ENCODE assay signal across 8 mouse cellular contexts in the genomic region with DNA sequence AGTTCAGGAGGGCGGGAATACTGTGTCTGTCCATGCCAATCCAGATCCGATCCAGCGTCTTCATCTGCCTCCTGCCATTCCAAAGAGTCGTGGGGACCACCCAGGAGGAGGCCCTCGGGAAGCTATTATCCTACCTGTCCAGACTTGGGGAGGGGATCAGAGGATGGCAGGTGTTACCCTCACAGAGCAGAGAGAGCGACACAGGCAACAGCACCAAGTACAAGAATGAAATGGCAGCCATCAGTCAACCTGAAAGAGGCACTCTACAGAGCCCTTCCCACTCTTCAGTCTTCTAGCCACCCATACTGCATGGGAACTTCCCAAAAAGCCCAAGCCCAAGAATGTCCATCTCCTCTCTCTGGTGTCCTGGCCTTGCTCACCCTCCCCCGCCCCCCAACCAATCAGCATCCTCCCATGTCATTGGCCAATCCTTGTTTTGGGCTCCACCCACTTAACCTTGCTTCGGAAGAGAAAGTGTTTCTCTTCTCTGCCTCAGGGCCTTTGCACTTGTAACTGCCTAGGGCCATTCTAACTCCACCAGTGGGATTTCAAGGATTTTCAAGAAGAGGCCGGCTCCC. TPM values are rescaled to one million over a fixed set of nuclear protein-coding genes. Genes with fewer than 3 reads are reported as not detected.
DNase-seq lines count a peak whose midpoint lies in the region; ATAC-seq and TF ChIP-seq lines count a peak whose summit lies in the region.

No protein-coding gene starts in this region.

- no peak for TF ChIP-seq CTCF in liver, adult 2 months (IDR thresholded peaks at IDR 0.05; ENCODE audit: low read depth, low read length)

- peak overlapping the region; percentile 83 for H3K4me2 ChIP-seq in lung, embryonic 16.5 days (ENCODE audit: low read depth, low read length)
- peak overlapping the region; percentile 66 for H3K4me2 ChIP-seq in stomach, embryonic 14.5 days (replicated peaks; ENCODE audit: low read depth, low read length)

- peak; percentile 15; the same call in 1 of the 2 replicates for ATAC-seq in lung, embryonic 16.5 days (ENCODE audit: low read depth)
- ATAC-seq in stomach, embryonic 14.5 days (ENCODE audit: insufficient number of reproducible peaks, insufficient read depth, low FRiP score, low read depth), result peak; percentile 15; the same call in 1 of the 2 replicates

- WGBS in lung, embryonic 16.5 days, result 20% methylated on average over 9 of the region's 9 CpGs
- 22% methylated on average over 9 of the region's 9 CpGs for whole genome bisulfite sequencing in liver, adult 2 months
- 18% methylated on average over 9 of the region's 9 CpGs for WGBS in stomach, embryonic 14.5 days

- no peak overlapping the region for H3K27ac ChIP-seq in lung, embryonic 16.5 days (ENCODE audit: low read length)
- no peak overlapping the region; the same call in 1 of the 2 replicates for H3K27ac ChIP-seq in liver, adult 2 months (replicated peaks; ENCODE audit: insufficient read depth, low read depth, low read length)
- no peak overlapping the region for H3K27ac ChIP-seq in stomach, embryonic 14.5 days (ENCODE audit: low read length)

- peaks cover 16% of the 10 kb centered on the region for H3K4me1 ChIP-seq in lung, embryonic 16.5 days (replicated peaks; ENCODE audit: control insufficient read depth, insufficient read depth, low read length)
- H3K4me1 ChIP-seq in erythroblast, embryonic 14.5 days (ENCODE audit: control insufficient read depth), result peaks cover 88% of the 10 kb centered on the region
- peaks cover 13% of the 10 kb centered on the region for H3K4me1 ChIP-seq in liver, adult 2 months (ENCODE audit: control insufficient read depth, insufficient read depth, low read length)
- H3K4me1 ChIP-seq in stomach, embryonic 14.5 days (ENCODE audit: control insufficient read depth, insufficient read depth, low read length), result peaks cover 10% of the 10 kb centered on the region

- H3K4me3 ChIP-seq in lung, embryonic 16.5 days (ENCODE audit: low read length), result peak overlapping the region; percentile 54
- peak overlapping the region; percentile 83 for H3K4me3 ChIP-seq in erythroblast, embryonic 14.5 days (replicated peaks)
- peak overlapping the region; percentile 93 for H3K4me3 ChIP-seq in liver, adult 2 months (ENCODE audit: insufficient read depth, low read depth, low read length)
- H3K4me3 ChIP-seq in stomach, embryonic 14.5 days (ENCODE audit: low read depth, low read length), result peak overlapping the region; percentile 60

- peaks cover 22% of the 10 kb centered on the region; the same call in 1 of the 2 replicates for H3K79me2 ChIP-seq in liver, adult 2 months (ENCODE audit: control insufficient read depth, insufficient read depth, low read length)

- no peak for DNase-seq in lung, postnatal 36 days
- DNase-seq in liver, adult 2 months (ENCODE audit: extremely low read depth, low read depth, low spot score), result no peak
- no peak for DNase-seq in ovary, postnatal 10 days (ENCODE audit: low spot score)
- no peak for DNase-seq in cerebellum, postnatal 4 days (ENCODE audit: low spot score in 2 of 2)
- no peak for DNase-seq in urinary bladder, postnatal 25 days (ENCODE audit: low spot score)

- H3K27me3 ChIP-seq in lung, embryonic 16.5 days (ENCODE audit: control insufficient read depth, insufficient read depth, low read depth, low read length), result peaks cover 31% of the 10 kb centered on the region
- no peaks in the 10 kb centered on the region for H3K27me3 ChIP-seq in erythroblast, embryonic 14.5 days (ENCODE audit: control insufficient read depth)
- H3K27me3 ChIP-seq in liver, adult 2 months (ENCODE audit: control insufficient read depth, insufficient read depth, low read length), result no peaks in the 10 kb centered on the region
- peaks cover 5% of the 10 kb centered on the region; the same call in 1 of the 2 replicates for H3K27me3 ChIP-seq in stomach, embryonic 14.5 days (ENCODE audit: control insufficient read depth, insufficient read depth, low read length)

- no peaks in the 10 kb centered on the region for H3K36me3 ChIP-seq in lung, embryonic 16.5 days (ENCODE audit: control insufficient read depth, insufficient read depth, low read length)
- peaks cover 30% of the 10 kb centered on the region for H3K36me3 ChIP-seq in erythroblast, embryonic 14.5 days (ENCODE audit: control insufficient read depth)
- H3K36me3 ChIP-seq in liver, adult 2 months (ENCODE audit: control insufficient read depth, insufficient read depth, low read length), result no peaks in the 10 kb centered on the region
- no peaks in the 10 kb centered on the region for H3K36me3 ChIP-seq in stomach, embryonic 14.5 days (ENCODE audit: control insufficient read depth, insufficient read depth, low read length)

- TF ChIP-seq POLR2A in liver, adult 2 months (IDR thresholded peaks at IDR 0.05; ENCODE audit: extremely low read depth, insufficient read depth, low read length), result no peak

- H3K9ac ChIP-seq in lung, embryonic 16.5 days (ENCODE audit: low read length), result peak overlapping the region; percentile 58
- H3K9ac ChIP-seq in liver, adult 2 months (ENCODE audit: low read depth, low read length), result no peak overlapping the region
- H3K9ac ChIP-seq in stomach, embryonic 14.5 days (replicated peaks; ENCODE audit: low read depth, low read length), result peak overlapping the region; percentile 31; the same call in 1 of the 2 replicates

- no peaks in the 10 kb centered on the region for H3K9me3 ChIP-seq in lung, embryonic 16.5 days (ENCODE audit: control insufficient read depth, low read length)
- no peaks in the 10 kb centered on the region for H3K9me3 ChIP-seq in erythroblast, embryonic 14.5 days (ENCODE audit: control insufficient read depth, low read length)
- H3K9me3 ChIP-seq in stomach, embryonic 14.5 days (ENCODE audit: control insufficient read depth, low read depth, low read length), result no peaks in the 10 kb centered on the region

RNA-seq across cellular contexts. Expression of a gene that starts 0.7 kb away (rescaled TPM):
- polyA plus RNA-seq in lung, embryonic 16.5 days (2015; fragmentation: Nextera tagmentation; extraction: Ambion mirVana), result 0.74 and 0.91 TPM in 2 replicates
- 1.2 and 1.3 TPM in 2 replicates for polyA plus RNA-seq in erythroblast, embryonic 14.5 days (2012)
- 3.8 and 4.8 TPM in 2 replicates for total RNA-seq in liver, adult 2 months (2014; rRNA removed)
- 0.81 and 1.6 TPM in 2 replicates for polyA plus RNA-seq in liver, adult 2 months (2012; rRNA removed)
- polyA plus RNA-seq in stomach, embryonic 14.5 days (2014; fragmentation: Nextera tagmentation; extraction: Ambion mirVana), result 0.22 and 0.59 TPM in 2 replicates

RNA-seq across cellular contexts. Expression of a gene that starts 22.2 kb away (rescaled TPM):
- 119 and 123 TPM in 2 replicates for polyA plus RNA-seq in lung, embryonic 16.5 days (2015; fragmentation: Nextera tagmentation; extraction: Ambion mirVana)
- 218 and 245 TPM in 2 replicates for polyA plus RNA-seq in erythroblast, embryonic 14.5 days (2012)
- 43.0 and 45.5 TPM in 2 replicates for total RNA-seq in liver, adult 2 months (2014; rRNA removed)
- polyA plus RNA-seq in liver, adult 2 months (2012; rRNA removed), result 144 and 157 TPM in 2 replicates
- 144 and 160 TPM in 2 replicates for polyA plus RNA-seq in stomach, embryonic 14.5 days (2014; fragmentation: Nextera tagmentation; extraction: Ambion mirVana)
